18 mouse cellular contexts compared by ENCODE assay signal in genomic region chr5:47390735-47391134, GRCm38 (mm10).
"Had no signal": no experiment of that assay in that cellular context is flagged by ENCODE, and none has a peak within 500 bp of the region (broad histone marks: within the 10 kb centered on the region; RNA-seq: fewer than 3 reads in every experiment).

No protein-coding gene starts in this region.

- ATAC-seq: liver, postnatal 0 days; midbrain, embryonic 13.5 days; midbrain, embryonic 15.5 days had no signal

- H3K4me3 ChIP-seq: liver, embryonic 15.5 days; lung, embryonic 15.5 days; megakaryocyte, embryonic 14.5 days; midbrain, embryonic 13.5 days; midbrain, embryonic 15.5 days; neural tube, embryonic 12.5 days had no signal

- H3K9ac ChIP-seq: liver, embryonic 15.5 days; liver, postnatal 0 days; lung, embryonic 15.5 days; midbrain, embryonic 13.5 days; midbrain, embryonic 15.5 days; neural tube, embryonic 12.5 days had no signal

- H3K36me3 ChIP-seq: liver, embryonic 15.5 days; lung, embryonic 15.5 days; midbrain, embryonic 13.5 days; midbrain, embryonic 15.5 days; neural tube, embryonic 12.5 days had no signal

- H3K4me1 ChIP-seq: liver, embryonic 15.5 days; lung, embryonic 15.5 days; megakaryocyte, embryonic 14.5 days; midbrain, embryonic 13.5 days; midbrain, embryonic 15.5 days; neural tube, embryonic 12.5 days had no signal

- H3K27me3 ChIP-seq: liver, embryonic 15.5 days; lung, embryonic 15.5 days; megakaryocyte, embryonic 14.5 days; midbrain, embryonic 13.5 days; midbrain, embryonic 15.5 days; neural tube, embryonic 12.5 days had no signal

- H3K4me2 ChIP-seq: liver, embryonic 15.5 days; lung, embryonic 15.5 days; midbrain, embryonic 11.5 days; midbrain, embryonic 13.5 days; midbrain, embryonic 15.5 days; neural tube, embryonic 12.5 days had no signal

- DNase-seq: liver, postnatal 0 days; lung, adult 2 months; lung, postnatal 10 days; lung, postnatal 36 days; right cerebral cortex, postnatal 25 days; right cerebral cortex, postnatal 4 days; spleen, adult 18-20 months; thymus, adult 2 months; thymus, postnatal 25 days; thymus, postnatal 4 days had no signal

- H3K9me3 ChIP-seq: liver, embryonic 15.5 days; lung, embryonic 15.5 days; megakaryocyte, embryonic 14.5 days; midbrain, embryonic 13.5 days; midbrain, embryonic 15.5 days; neural tube, embryonic 12.5 days had no signal

- H3K27ac ChIP-seq: liver, embryonic 15.5 days; lung, embryonic 15.5 days; macrophage; midbrain, embryonic 13.5 days; midbrain, embryonic 15.5 days; neural tube, embryonic 12.5 days had no signal
